Mouse (Mus musculus) ES-Bruce4 (cell line): ENCODE measurements around the gene Syce1. TPM values are rescaled to one million over a fixed set of nuclear protein-coding genes. Genes with fewer than 3 reads are reported as not detected.

Experiments
- H3K27ac ChIP-seq: 2 replicates; pipeline ENCODE4 v1.5.1; 2012; ENCODE audit warnings: low read length, inconsistent platforms; ENCODE audit not compliant: insufficient read depth
- H3K27me3 ChIP-seq: 2 replicates; pipeline ENCODE4 v1.6.1; 2012; ENCODE audit warnings: mild to moderate bottlenecking, low read length, inconsistent platforms; ENCODE audit not compliant: control insufficient read depth, poor library complexity, insufficient read depth, severe bottlenecking
- H3K36me3 ChIP-seq: 2 replicates; pipeline ENCODE4 v1.6.1; 2012; ENCODE audit warnings: inconsistent platforms, mild to moderate bottlenecking, low read length, moderate library complexity; ENCODE audit not compliant: control insufficient read depth, poor library complexity, insufficient read depth, severe bottlenecking
- H3K4me1 ChIP-seq: one replicate; pipeline ENCODE4 v1.8.1; 2011; ENCODE audit warnings: low read length; ENCODE audit not compliant: control insufficient read depth, insufficient read depth
- H3K4me3 ChIP-seq: 2 replicates; pipeline ENCODE4 v1.5.1; 2011; ENCODE audit warnings: low read depth, mild to moderate bottlenecking, low read length
- H3K9ac ChIP-seq: 2 replicates; pipeline ENCODE4 v1.6.1; 2012; ENCODE audit warnings: low read depth, mild to moderate bottlenecking, inconsistent platforms; ENCODE audit not compliant: poor library complexity, severe bottlenecking
- H3K9me3 ChIP-seq: replicated peaks from 2 replicates; pipeline ENCODE4 v1.6.1; 2012; ENCODE audit warnings: mild to moderate bottlenecking, low read length, inconsistent platforms; ENCODE audit not compliant: control insufficient read depth, poor library complexity, insufficient read depth, severe bottlenecking
- CTCF ChIP-seq: IDR thresholded peaks from one replicate; pipeline ENCODE4 v1.8.1; 2011; ENCODE audit warnings: low read depth, low read length
- EP300 ChIP-seq: IDR thresholded peaks from 2 replicates; pipeline ENCODE4 v1.6.1; 2011; ENCODE audit warnings: low read depth, low read length; ENCODE audit not compliant: insufficient read depth
- POLR2A ChIP-seq: IDR thresholded peaks from one replicate; pipeline ENCODE4 v1.8.1; 2011; ENCODE audit warnings: low read length; ENCODE audit not compliant: insufficient read depth
- polyA plus RNA-seq: library from polyadenylated mRNA; stranded (reverse); fragments of >200 nt; gene quantifications from 2 replicates; pipeline ENCODE4 v1.2.4, GENCODE M21; 2011; ENCODE audit warnings: low read depth; ENCODE audit not compliant: missing spikeins, insufficient read depth, insufficient read length

Syce1 gene
- polyA plus RNA-seq, 1 experiment: 3.9 TPM

DNA sequence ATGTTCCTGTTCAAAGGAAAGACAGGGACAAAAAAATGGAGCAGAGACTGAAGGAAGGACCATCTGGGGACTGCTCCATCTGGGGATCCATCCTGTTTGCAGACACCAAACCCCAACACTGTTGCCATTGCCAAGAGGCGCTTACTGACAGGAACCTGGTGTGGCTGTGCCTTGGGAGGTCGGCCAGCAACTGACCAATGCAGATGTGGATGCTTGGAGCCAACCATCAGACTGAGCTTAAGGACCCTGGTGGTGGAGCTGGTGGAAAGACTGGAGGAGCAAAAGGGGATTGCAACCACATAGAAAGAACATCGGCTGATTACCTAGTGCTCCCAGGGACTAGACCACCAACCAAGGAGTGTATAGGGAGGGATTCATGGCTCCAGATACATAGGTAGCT lies 40.2 kb downstream of the Syce1 start:
- no peak overlapping the region for H3K9ac ChIP-seq
- H3K27me3 ChIP-seq: no peaks in the 10 kb centered on the region
- no peaks in the 10 kb centered on the region for H3K9me3 ChIP-seq
- no peaks in the 10 kb centered on the region for H3K4me1 ChIP-seq
- H3K27ac ChIP-seq: no peak overlapping the region
- H3K4me3 ChIP-seq: no peak overlapping the region
- no peaks in the 10 kb centered on the region for H3K36me3 ChIP-seq
- TF ChIP-seq EP300 (no peak), POLR2A (no peak), CTCF (no peak)

DNA sequence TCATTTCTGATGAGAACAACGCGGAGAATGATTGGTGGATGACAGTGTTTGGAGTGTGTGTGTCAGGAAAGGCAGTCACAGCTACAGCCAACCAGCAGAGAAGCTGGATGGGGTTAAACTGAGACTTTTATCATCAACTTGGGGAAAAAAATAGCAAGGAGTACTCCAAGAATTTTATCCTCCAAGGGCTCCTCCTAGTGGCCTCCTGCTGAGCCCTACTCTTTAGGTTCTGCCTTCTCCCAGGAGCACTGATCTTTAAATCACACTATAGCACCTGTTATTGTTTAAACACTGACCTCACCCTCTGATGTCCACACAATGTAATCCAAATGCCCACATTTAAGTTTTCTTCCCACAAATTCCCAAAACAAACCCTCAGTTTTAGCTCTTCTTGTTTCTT lies 54.5 kb downstream of the Syce1 start:
- H3K4me3 ChIP-seq: no peak overlapping the region
- no peak for TF ChIP-seq EP300
- TF ChIP-seq CTCF: no peak
- no peak for TF ChIP-seq POLR2A
- no peaks in the 10 kb centered on the region for H3K4me1 ChIP-seq
- no peaks in the 10 kb centered on the region for H3K9me3 ChIP-seq
- no peaks in the 10 kb centered on the region for H3K27me3 ChIP-seq
- no peak overlapping the region for H3K27ac ChIP-seq
- H3K36me3 ChIP-seq: no peaks in the 10 kb centered on the region
- no peak overlapping the region for H3K9ac ChIP-seq

Other genes starting within 250 kb of the Syce1 start
- not detected in 2 replicates for gene Olfr538, start 220.0 kb downstream of the Syce1 start, polyA plus RNA-seq
- 0.07 TPM in 1 of 2 replicates, not detected in the other for gene Olfr46, start 186.6 kb downstream of the Syce1 start, polyA plus RNA-seq
- gene Olfr61, start 158.9 kb downstream of the Syce1 start, polyA plus RNA-seq: not detected in 2 replicates
- gene Olfr53, start 141.4 kb downstream of the Syce1 start, polyA plus RNA-seq: not detected in 2 replicates
- 0.17 and 0.48 TPM in 2 replicates for gene Olfr539, start 127.9 kb downstream of the Syce1 start, polyA plus RNA-seq
- not detected in 2 replicates for gene Olfr45, start 105.9 kb downstream of the Syce1 start, polyA plus RNA-seq
- gene Olfr541, start 90.6 kb downstream of the Syce1 start, polyA plus RNA-seq: not detected in 2 replicates
- not detected in 2 replicates for gene Cyp2e1, start 24.1 kb downstream of the Syce1 start, polyA plus RNA-seq
- gene Zfp941, start 34.3 kb upstream of the Syce1 start, polyA plus RNA-seq: 14.5 and 23.4 TPM in 2 replicates
- 13.1 and 15.2 TPM in 2 replicates for gene Urah, start 47.2 kb upstream of the Syce1 start, polyA plus RNA-seq
- not detected in 2 replicates for gene Scgb1c1, start 57.7 kb upstream of the Syce1 start, polyA plus RNA-seq
- not detected in 2 replicates for gene Odf3, start 60.0 kb upstream of the Syce1 start, polyA plus RNA-seq
- not detected in 2 replicates for gene Gm45785, start 68.5 kb upstream of the Syce1 start, polyA plus RNA-seq
- 23.3 and 26.3 TPM in 2 replicates for gene Ric8a, start 69.1 kb upstream of the Syce1 start, polyA plus RNA-seq
- 14.0 and 18.3 TPM in 2 replicates for gene Bet1l, start 69.7 kb upstream of the Syce1 start, polyA plus RNA-seq
- gene Psmd13, start 94.1 kb upstream of the Syce1 start, polyA plus RNA-seq: 246 and 251 TPM in 2 replicates
- gene Sirt3, start 94.5 kb upstream of the Syce1 start, polyA plus RNA-seq: 17.4 and 17.9 TPM in 2 replicates
- gene Cox8b, start 112.6 kb upstream of the Syce1 start, polyA plus RNA-seq: not detected in 2 replicates
- not detected in 2 replicates for gene Nlrp6, start 133.1 kb upstream of the Syce1 start, polyA plus RNA-seq
- gene Pgghg, start 153.5 kb upstream of the Syce1 start, polyA plus RNA-seq: 9.4 and 9.7 TPM in 2 replicates
- 1.8 and 3.9 TPM in 2 replicates for gene Ifitm5, start 162.4 kb upstream of the Syce1 start, polyA plus RNA-seq
- 3.1 TPM in 1 of 2 replicates, not detected in the other for gene Gm45717, start 168.1 kb upstream of the Syce1 start, polyA plus RNA-seq
- gene Ifitm2, start 168.1 kb upstream of the Syce1 start, polyA plus RNA-seq: 720 and 786 TPM in 2 replicates
- 501 and 504 TPM in 2 replicates for gene Ifitm1, start 179.4 kb upstream of the Syce1 start, polyA plus RNA-seq
- gene Ifitm3, start 222.9 kb upstream of the Syce1 start, polyA plus RNA-seq: 410 and 433 TPM in 2 replicates
- gene Ifitm6, start 230.1 kb upstream of the Syce1 start, polyA plus RNA-seq: not detected in 2 replicates
- gene Gm17387, start 241.3 kb upstream of the Syce1 start, polyA plus RNA-seq: not detected in 2 replicates